In the genomic region with DNA sequence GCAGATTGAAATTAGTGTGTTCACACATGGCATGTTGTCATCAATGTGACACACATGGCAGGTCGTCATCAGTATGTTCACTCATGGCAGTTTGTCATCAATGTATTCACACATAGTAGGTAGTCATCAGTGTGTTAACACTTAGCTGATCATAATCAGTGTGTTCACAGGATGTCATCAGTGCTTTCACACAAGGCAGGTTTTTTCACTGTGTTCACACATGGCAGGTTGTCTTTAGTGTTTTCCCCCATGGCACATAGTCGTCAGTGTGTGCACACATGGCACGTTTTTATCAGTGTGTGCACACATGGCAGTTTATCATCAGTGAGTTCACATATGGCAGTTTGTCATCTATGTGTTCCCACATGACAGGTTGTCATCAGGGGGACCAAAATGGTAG, we compare ENCODE assay signal across 25 mouse cellular contexts. TPM values are rescaled to one million over a fixed set of nuclear protein-coding genes. Genes with fewer than 3 reads are reported as not detected.
DNase-seq lines count a peak whose midpoint lies in the region; ATAC-seq and TF ChIP-seq lines count a peak whose summit lies in the region.
"Had no signal": no experiment of that assay in that cellular context is flagged by ENCODE, and none has a peak within 500 bp of the region (broad histone marks: within the 10 kb centered on the region; RNA-seq: fewer than 3 reads in every experiment).

No protein-coding gene starts in this region.

- H3K27ac ChIP-seq in forebrain, embryonic 13.5 days = no peak overlapping the region
- H3K27ac ChIP-seq in forebrain, embryonic 16.5 days (ENCODE audit: low read length) = no peak overlapping the region
- H3K27ac ChIP-seq in forebrain, embryonic 15.5 days (replicated peaks) = no peak overlapping the region
- no peak overlapping the region for H3K27ac ChIP-seq in forebrain, embryonic 12.5 days
- H3K27ac ChIP-seq in hindbrain, postnatal 0 days = no peak overlapping the region
- H3K27ac ChIP-seq in hindbrain, embryonic 14.5 days = no peak overlapping the region
- H3K27ac ChIP-seq: embryonic facial prominence, embryonic 13.5 days; embryonic facial prominence, embryonic 15.5 days had no signal

- ATAC-seq in forebrain, embryonic 13.5 days = peak; percentile 48; the same call in 1 of the 2 replicates
- no peak for ATAC-seq in forebrain, embryonic 16.5 days
- ATAC-seq in forebrain, embryonic 15.5 days (replicated peaks) = peak; percentile 51
- ATAC-seq in forebrain, embryonic 12.5 days (ENCODE audit: low FRiP score) = no peak
- peak; percentile 24; the same call in 1 of the 2 replicates for ATAC-seq in hindbrain, postnatal 0 days
- no peak for ATAC-seq in hindbrain, embryonic 14.5 days (ENCODE audit: low FRiP score)
- ATAC-seq: activated CD4-positive, CD25-positive, alpha-beta regulatory T cell, adult 4 months; CD4-positive, CD25-positive, alpha-beta regulatory T cell, adult 4 months; Patski had no signal

- 83% methylated on average over 3 of the region's 3 CpGs for WGBS in forebrain, embryonic 13.5 days
- WGBS in forebrain, embryonic 16.5 days = 78% methylated on average over 3 of the region's 3 CpGs
- WGBS in forebrain, embryonic 15.5 days = 72% methylated on average over 3 of the region's 3 CpGs
- WGBS in forebrain, embryonic 12.5 days = 85% methylated on average over 3 of the region's 3 CpGs
- 83% methylated on average over 3 of the region's 3 CpGs for whole genome bisulfite sequencing in hindbrain, postnatal 0 days
- WGBS in hindbrain, embryonic 14.5 days = 82% methylated on average over 3 of the region's 3 CpGs

- H3K27me3 ChIP-seq in forebrain, embryonic 13.5 days = no peaks in the 10 kb centered on the region
- H3K27me3 ChIP-seq in forebrain, embryonic 16.5 days (replicated peaks; ENCODE audit: control insufficient read depth, insufficient read depth, low read length) = no peaks in the 10 kb centered on the region
- H3K27me3 ChIP-seq in forebrain, embryonic 15.5 days = no peaks in the 10 kb centered on the region
- H3K27me3 ChIP-seq in forebrain, embryonic 12.5 days = no peaks in the 10 kb centered on the region
- H3K27me3 ChIP-seq in hindbrain, postnatal 0 days (ENCODE audit: insufficient read depth, low read length) = no peaks in the 10 kb centered on the region
- no peaks in the 10 kb centered on the region for H3K27me3 ChIP-seq in hindbrain, embryonic 14.5 days (ENCODE audit: control insufficient read depth, insufficient read depth, low read length)
- H3K27me3 ChIP-seq: CH12.LX; embryonic facial prominence, embryonic 13.5 days; embryonic facial prominence, embryonic 15.5 days; Patski had no signal

- no peaks in the 10 kb centered on the region for H3K4me1 ChIP-seq in forebrain, embryonic 13.5 days
- no peaks in the 10 kb centered on the region for H3K4me1 ChIP-seq in forebrain, embryonic 16.5 days (replicated peaks; ENCODE audit: control insufficient read depth, insufficient read depth, low read length)
- H3K4me1 ChIP-seq in forebrain, embryonic 15.5 days = no peaks in the 10 kb centered on the region
- H3K4me1 ChIP-seq in forebrain, embryonic 12.5 days = no peaks in the 10 kb centered on the region
- no peaks in the 10 kb centered on the region for H3K4me1 ChIP-seq in hindbrain, postnatal 0 days (ENCODE audit: insufficient read depth, low read length)
- no peaks in the 10 kb centered on the region for H3K4me1 ChIP-seq in hindbrain, embryonic 14.5 days (replicated peaks; ENCODE audit: control insufficient read depth, insufficient read depth, low read length)
- H3K4me1 ChIP-seq: embryonic facial prominence, embryonic 13.5 days; embryonic facial prominence, embryonic 15.5 days had no signal

- no peak for TF ChIP-seq CTCF in hindbrain, postnatal 0 days (IDR thresholded peaks at IDR 0.05; ENCODE audit: low read depth)

- no peak overlapping the region for H3K4me3 ChIP-seq in forebrain, embryonic 13.5 days
- H3K4me3 ChIP-seq in forebrain, embryonic 16.5 days (replicated peaks; ENCODE audit: low read length) = no peak overlapping the region
- no peak overlapping the region for H3K4me3 ChIP-seq in forebrain, embryonic 15.5 days
- no peak overlapping the region for H3K4me3 ChIP-seq in forebrain, embryonic 12.5 days (replicated peaks)
- no peak overlapping the region for H3K4me3 ChIP-seq in hindbrain, postnatal 0 days (ENCODE audit: low read length)
- no peak overlapping the region for H3K4me3 ChIP-seq in hindbrain, embryonic 14.5 days (replicated peaks; ENCODE audit: low read length)
- H3K4me3 ChIP-seq: embryonic facial prominence, embryonic 13.5 days; embryonic facial prominence, embryonic 15.5 days; erythroblast, embryonic 14.5 days had no signal

- H3K9ac ChIP-seq in forebrain, embryonic 13.5 days = no peak overlapping the region
- no peak overlapping the region for H3K9ac ChIP-seq in forebrain, embryonic 16.5 days (replicated peaks; ENCODE audit: low read depth, low read length)
- no peak overlapping the region for H3K9ac ChIP-seq in forebrain, embryonic 15.5 days (replicated peaks)
- no peak overlapping the region for H3K9ac ChIP-seq in forebrain, embryonic 12.5 days
- H3K9ac ChIP-seq in hindbrain, postnatal 0 days (replicated peaks; ENCODE audit: low read length) = no peak overlapping the region
- no peak overlapping the region for H3K9ac ChIP-seq in hindbrain, embryonic 14.5 days
- H3K9ac ChIP-seq: embryonic facial prominence, embryonic 13.5 days; embryonic facial prominence, embryonic 15.5 days had no signal

- no peaks in the 10 kb centered on the region for H3K36me3 ChIP-seq in forebrain, embryonic 13.5 days (ENCODE audit: poor library complexity, severe bottlenecking)
- H3K36me3 ChIP-seq in forebrain, embryonic 16.5 days (ENCODE audit: control insufficient read depth, insufficient read depth) = no peaks in the 10 kb centered on the region
- no peaks in the 10 kb centered on the region for H3K36me3 ChIP-seq in forebrain, embryonic 15.5 days
- no peaks in the 10 kb centered on the region for H3K36me3 ChIP-seq in forebrain, embryonic 12.5 days (replicated peaks)
- no peaks in the 10 kb centered on the region for H3K36me3 ChIP-seq in hindbrain, postnatal 0 days (ENCODE audit: insufficient read depth, low read length)
- H3K36me3 ChIP-seq in hindbrain, embryonic 14.5 days (replicated peaks; ENCODE audit: control insufficient read depth, insufficient read depth) = no peaks in the 10 kb centered on the region
- H3K36me3 ChIP-seq: embryonic facial prominence, embryonic 13.5 days; embryonic facial prominence, embryonic 15.5 days; G1E had no signal

- DNase-seq in hindbrain, postnatal 0 days (ENCODE audit: low spot score) = no peak
- DNase-seq in hindbrain, embryonic 14.5 days (ENCODE audit: low spot score) = no peak
- DNase-seq: adrenal gland, adult 8-10 months; adrenal gland, postnatal 14 days; adrenal gland, postnatal 36 days; B cell, adult 2 months; cerebellum, adult 11 months; cerebellum, adult 18-20 months; cerebellum, adult 8-10 months; cerebellum, adult 9-11 months; cerebellum, postnatal 14 days; cerebellum, postnatal 36 days; embryo, embryonic 11 days had no signal

- H3K4me2 ChIP-seq in forebrain, embryonic 13.5 days = no peak overlapping the region
- no peak overlapping the region for H3K4me2 ChIP-seq in forebrain, embryonic 16.5 days (ENCODE audit: low read length)
- H3K4me2 ChIP-seq in forebrain, embryonic 15.5 days (replicated peaks) = no peak overlapping the region
- H3K4me2 ChIP-seq in forebrain, embryonic 12.5 days = no peak overlapping the region
- H3K4me2 ChIP-seq in hindbrain, postnatal 0 days (ENCODE audit: low read depth, low read length) = no peak overlapping the region
- H3K4me2 ChIP-seq in hindbrain, embryonic 14.5 days (replicated peaks) = no peak overlapping the region
- H3K4me2 ChIP-seq: embryonic facial prominence, embryonic 13.5 days; embryonic facial prominence, embryonic 15.5 days had no signal

- H3K9me3 ChIP-seq in forebrain, embryonic 13.5 days (replicated peaks) = no peaks in the 10 kb centered on the region
- H3K9me3 ChIP-seq in forebrain, embryonic 16.5 days (ENCODE audit: control insufficient read depth, low read length) = 0 out of 2 replicates have a peak, but pooled peaks cover 2% of the 10 kb centered on the region
- no peaks in the 10 kb centered on the region for H3K9me3 ChIP-seq in forebrain, embryonic 15.5 days
- H3K9me3 ChIP-seq in forebrain, embryonic 12.5 days = no peaks in the 10 kb centered on the region
- H3K9me3 ChIP-seq in hindbrain, postnatal 0 days (ENCODE audit: low read length) = no peaks in the 10 kb centered on the region
- no peaks in the 10 kb centered on the region for H3K9me3 ChIP-seq in hindbrain, embryonic 14.5 days (ENCODE audit: control insufficient read depth, low read length)
- H3K9me3 ChIP-seq: embryonic facial prominence, embryonic 13.5 days; embryonic facial prominence, embryonic 15.5 days; G1E had no signal

RNA-seq across cellular contexts. Expression of a gene that starts 6.5 kb away (rescaled TPM):
- 3.2 and 4.1 TPM in 2 replicates for polyA plus RNA-seq in forebrain, embryonic 13.5 days (2015; fragmentation: Nextera tagmentation; extraction: Ambion mirVana)
- 3.1 and 5.6 TPM in 2 replicates for polyA plus RNA-seq in forebrain, embryonic 16.5 days (2015; fragmentation: Nextera tagmentation; extraction: Ambion mirVana)
- 3.2 and 4.0 TPM in 2 replicates for polyA plus RNA-seq in forebrain, embryonic 15.5 days (2015; fragmentation: Nextera tagmentation; extraction: Ambion mirVana)
- 3.5 and 3.9 TPM in 2 replicates for polyA plus RNA-seq in forebrain, embryonic 12.5 days (2016; fragmentation: Nextera tagmentation; extraction: Ambion mirVana)
- 8.4 and 28.2 TPM in 2 replicates for total RNA-seq in hindbrain, postnatal 0 days (2014; rRNA removed)
- 5.1 and 8.2 TPM in 2 replicates for polyA plus RNA-seq in hindbrain, postnatal 0 days (2015; fragmentation: Nextera tagmentation; extraction: Ambion mirVana)
- polyA plus RNA-seq in hindbrain, embryonic 14.5 days (2014; fragmentation: Nextera tagmentation; extraction: Ambion mirVana) = 6.9 and 7.4 TPM in 2 replicates

Comparison
In these comparisons a context has a peak if more than half of its experiments do, and no peak if none do; other contexts are left out.
1. ATAC-seq: peak in forebrain, embryonic 13.5 days (single experiment), forebrain, embryonic 15.5 days (single experiment) and hindbrain, postnatal 0 days (single experiment); none in forebrain, embryonic 16.5 days (single experiment), forebrain, embryonic 12.5 days (single experiment) and hindbrain, embryonic 14.5 days (single experiment).